Mouse (Mus musculus) stomach, postnatal 0 days (tissue): ENCODE results near the gene Flt3.
A peak's percentile ranks its signal among the peaks of the same experiment; 100 is the strongest.

Experiments used
- CTCF ChIP-seq: IDR thresholded peaks from 2 replicates; pipeline ENCODE4 v1.5.1; 2016; ENCODE audit warnings: antibody characterized with exemption, low read depth, mild to moderate bottlenecking, moderate library complexity
- EP300 ChIP-seq: optimal IDR thresholded peaks from 2 replicates; pipeline ENCODE3; 2016; ENCODE audit warnings: antibody characterized with exemption

GRCm38 (mm10) chr5:147293127-147293910 lies 107.0 kb downstream of the Flt3 start:
- TF ChIP-seq CTCF (peak; percentile 96), EP300 (no peak)
